Mouse (Mus musculus): ENCODE measurements around the gene P4ha2.
"Not testable (repeated sequence)": the region's sequence is repeated elsewhere in the genome, so short reads cannot be mapped to it uniquely, and the experiment has no call there.

P4ha2 gene

DNA sequence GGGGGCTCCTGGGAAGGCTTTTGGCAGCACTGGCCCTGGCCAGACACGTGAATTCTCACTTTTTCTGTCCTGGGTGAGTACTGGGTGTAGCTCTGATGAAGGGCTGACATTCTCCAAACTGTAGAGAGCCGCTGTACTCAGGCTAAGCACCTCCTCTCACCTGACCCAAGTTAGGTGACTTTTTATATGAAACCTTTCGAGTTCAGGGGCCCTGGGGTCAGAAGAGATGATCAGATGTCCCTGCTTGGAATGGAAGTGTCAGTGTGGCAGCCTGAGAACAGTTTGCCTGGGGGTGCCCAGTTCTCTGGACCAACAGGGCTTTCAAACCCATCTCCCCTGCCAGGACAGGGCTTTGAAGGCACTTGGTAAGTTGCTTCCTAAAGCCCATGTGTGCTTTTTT is 8.2 kb downstream of the P4ha2 start:
- DNase-seq: no peak

- DNase-seq: peak; percentile 44 to 68
Measured at GRCm38 (mm10) chr11:54108894-54109293, 9.0 kb downstream of the P4ha2 start.

DNA sequence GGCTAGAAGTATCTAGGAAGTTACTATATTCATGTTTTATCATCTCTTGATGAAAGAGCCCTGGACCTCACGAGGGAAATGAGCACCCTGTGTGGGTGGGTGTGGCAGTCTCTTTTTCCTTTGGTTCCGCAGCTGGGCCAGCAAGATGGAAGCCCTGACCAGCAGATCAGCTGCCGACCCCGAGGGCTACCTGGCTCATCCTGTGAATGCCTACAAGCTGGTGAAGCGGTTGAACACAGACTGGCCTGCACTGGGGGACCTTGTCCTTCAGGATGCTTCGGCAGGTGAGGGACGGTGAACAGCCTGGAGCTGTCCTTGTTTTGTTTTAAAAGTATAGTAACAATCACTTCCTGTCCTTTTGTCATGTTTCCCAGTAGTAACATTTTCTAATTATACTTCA is 11.4 kb downstream of the P4ha2 start:
- DNase-seq: no peak

DNA sequence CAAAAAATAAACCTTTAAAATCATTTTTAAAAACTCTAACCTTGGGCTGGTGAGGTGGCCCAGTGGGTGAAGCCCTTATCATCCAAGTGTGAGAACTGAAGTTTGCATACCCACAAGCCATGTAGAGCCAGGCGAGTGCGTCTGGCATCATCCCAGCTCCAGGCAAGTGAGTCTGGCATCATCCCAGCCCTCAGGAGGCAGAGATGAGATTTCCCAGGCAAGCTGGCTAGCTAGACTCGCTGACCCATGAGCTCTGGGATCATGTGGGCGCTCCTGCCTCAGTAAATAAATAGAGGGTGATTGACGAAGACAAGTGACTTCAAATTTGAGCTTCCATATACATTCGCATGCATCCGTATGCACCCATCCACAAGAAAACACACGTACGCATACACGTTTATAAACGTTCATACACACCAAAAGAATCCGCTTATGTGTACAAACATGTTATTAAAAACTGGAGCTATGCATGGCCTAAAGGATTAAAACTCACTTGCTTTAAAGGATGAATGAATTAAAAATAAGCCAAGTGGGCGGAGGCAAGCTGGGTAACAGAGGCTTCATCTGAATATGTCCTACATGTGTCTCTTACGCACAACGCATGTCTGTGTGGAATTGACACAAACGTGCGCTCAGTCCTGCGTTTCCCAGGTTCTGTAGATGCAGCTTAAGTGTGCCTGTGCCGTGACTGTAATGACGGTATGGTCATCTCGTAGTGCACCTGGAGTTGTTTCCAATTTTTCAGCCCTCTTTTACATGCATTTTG is 12.3 kb downstream of the P4ha2 start:
- DNase-seq: peak; percentile 77 to 84

- peak; percentile 97 to 98 for DNase-seq
Measured at GRCm38 (mm10) chr11:54112920-54113319, 13.0 kb downstream of the P4ha2 start.

GRCm38 (mm10) chr11:54113352-54113751 is 13.5 kb downstream of the P4ha2 start:
- no peak for DNase-seq

DNA sequence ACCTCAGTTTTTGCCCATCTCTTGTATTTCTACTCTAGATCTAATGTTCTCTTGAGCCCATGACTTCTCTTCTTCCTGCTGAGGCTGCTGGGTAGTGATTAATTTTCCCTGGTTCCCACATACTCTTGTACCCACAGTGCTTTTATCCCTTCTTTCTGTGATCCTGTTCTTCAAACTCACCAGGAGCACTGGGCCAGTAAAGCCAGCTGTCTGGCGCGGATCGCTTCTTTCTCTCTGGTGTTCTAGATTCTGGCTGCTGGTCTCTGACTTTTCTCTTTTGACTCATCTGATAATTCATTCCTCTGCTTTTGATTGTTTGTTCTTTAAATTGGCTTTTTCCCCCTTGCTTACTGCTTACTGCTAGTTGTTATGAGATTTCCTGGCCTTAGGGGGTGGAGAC is 14.9 kb downstream of the P4ha2 start:
- DNase-seq: no peak

- no peak for DNase-seq
Measured at GRCm38 (mm10) chr11:54115301-54115700, 15.4 kb downstream of the P4ha2 start.

DNA sequence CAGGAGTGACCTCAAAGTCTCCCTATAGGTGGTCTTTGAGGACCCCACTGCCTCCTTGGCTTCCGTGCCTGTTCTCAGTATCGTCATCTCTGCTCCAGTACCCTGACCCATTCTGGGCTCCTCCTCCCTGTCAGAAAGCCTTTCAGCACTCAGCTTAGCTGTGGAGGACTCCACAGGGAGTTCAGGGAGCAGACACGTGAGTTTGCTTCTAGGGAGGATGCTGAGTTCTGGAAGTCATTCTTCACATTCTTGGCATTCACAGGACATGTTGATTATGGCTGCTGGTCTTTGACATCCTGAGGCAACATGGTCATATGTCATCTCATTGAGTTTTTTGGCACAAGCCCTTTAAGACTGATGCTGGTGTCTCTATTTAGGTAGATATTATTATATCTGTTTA is 16.0 kb downstream of the P4ha2 start:
- no peak for DNase-seq

GRCm38 (mm10) chr11:54116406-54116805 is 16.5 kb downstream of the P4ha2 start:
- DNase-seq: no peak

GRCm38 (mm10) chr11:54117096-54117495 is 17.2 kb downstream of the P4ha2 start:
- no peak for DNase-seq

- no peak for DNase-seq
Measured at GRCm38 (mm10) chr11:54119126-54119525, 19.2 kb downstream of the P4ha2 start.

GRCm38 (mm10) chr11:54119740-54120360 is 20.0 kb downstream of the P4ha2 start:
- no peak for DNase-seq

DNA sequence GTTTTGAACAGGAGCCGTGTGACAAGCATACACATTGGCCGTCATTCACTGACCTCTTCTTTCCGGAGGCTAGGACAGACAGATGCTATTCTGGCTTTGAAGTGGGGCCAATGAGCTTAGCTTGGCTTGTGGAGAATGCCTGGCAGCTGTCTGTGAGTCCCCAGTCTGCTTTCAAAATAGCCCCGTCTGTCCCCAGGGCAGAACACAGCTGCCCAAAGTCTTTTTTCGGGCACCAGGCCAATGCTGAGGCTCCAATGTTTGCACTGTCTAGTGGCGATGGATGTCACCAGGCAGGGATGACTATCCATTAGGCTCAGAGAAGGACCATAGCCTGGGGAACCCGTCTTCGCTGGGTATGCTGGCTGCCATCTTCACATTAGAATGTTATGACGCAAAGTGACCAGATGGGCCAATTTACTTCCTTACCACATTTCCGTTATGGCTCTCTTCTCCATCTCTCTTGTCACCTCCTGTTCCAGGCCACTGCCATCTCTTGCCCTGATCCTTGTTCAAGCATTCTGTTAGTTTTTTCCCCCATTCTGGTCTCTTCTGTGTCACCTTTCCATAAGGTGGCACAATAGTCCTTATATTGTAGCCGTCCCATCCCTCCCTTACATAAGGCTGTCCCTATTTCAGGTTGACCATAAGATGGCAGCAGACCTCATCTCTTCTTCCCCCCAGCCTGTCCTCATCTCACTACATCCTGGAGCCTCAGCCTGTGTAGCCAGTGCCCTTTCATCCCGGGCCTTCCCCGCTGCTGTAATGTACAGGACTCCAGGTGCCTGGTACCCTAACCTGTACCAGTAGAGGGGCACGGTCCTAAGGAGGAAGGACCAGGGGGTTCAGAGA is 22.7 kb downstream of the P4ha2 start:
- DNase-seq: peak; percentile 44 to 63

DNA sequence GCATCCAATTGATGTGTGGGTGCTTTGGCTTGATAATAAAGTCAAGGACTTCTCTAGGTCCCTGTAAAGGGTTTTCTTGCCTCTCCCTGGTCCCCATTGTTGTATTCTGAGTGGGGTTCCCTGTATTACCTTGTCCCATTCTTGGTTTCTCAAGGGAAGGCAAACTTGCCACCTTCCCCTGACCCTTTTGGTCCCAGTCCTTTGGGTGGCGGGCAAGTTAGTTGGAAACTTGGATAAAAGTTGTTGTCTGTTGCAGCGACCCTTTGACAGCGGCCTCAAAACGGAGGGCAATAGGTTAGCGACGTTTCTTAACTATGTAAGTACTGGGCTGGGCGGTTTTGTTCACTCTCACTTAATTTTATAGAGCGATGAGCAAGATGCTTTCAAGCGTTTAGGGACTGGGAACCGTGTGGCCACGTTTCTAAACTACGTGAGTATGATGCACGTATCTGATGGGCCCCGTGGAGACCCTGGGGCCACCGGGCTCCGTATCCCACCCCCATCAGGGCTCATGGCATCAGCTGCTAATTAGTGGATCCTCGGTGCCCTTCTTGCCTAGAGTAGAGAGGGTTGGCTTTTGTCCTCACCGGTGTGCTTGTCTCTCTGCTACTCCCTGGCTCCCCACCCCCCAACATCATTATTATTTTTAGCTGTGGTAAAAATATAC is 26.2 kb downstream of the P4ha2 start:
- no peak for DNase-seq

- DNase-seq: no peak
Measured at GRCm38 (mm10) chr11:54126654-54127374, 26.9 kb downstream of the P4ha2 start.

- DNase-seq: no peak
Measured at GRCm38 (mm10) chr11:54127397-54127796, 27.5 kb downstream of the P4ha2 start.

DNA sequence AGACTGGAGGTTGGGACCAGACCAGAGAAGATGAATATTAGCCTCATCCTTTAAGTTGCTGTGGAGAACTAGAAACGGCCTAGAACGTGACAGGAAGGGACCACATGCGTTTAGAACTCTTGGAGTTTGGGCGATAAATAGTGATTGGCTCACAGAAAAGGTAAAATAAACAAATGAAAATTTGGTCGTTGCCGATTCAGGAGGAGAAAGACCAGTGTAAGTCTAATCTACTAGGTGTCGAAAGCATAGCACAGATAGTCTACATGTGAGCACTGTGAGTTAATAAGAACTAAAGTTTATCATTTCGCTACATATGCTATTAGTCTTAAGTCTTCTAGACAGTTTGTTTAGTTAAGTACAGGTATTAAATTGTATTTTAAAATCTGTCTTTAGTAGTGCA is 30.1 kb downstream of the P4ha2 start:
- DNase-seq: no peak

DNA sequence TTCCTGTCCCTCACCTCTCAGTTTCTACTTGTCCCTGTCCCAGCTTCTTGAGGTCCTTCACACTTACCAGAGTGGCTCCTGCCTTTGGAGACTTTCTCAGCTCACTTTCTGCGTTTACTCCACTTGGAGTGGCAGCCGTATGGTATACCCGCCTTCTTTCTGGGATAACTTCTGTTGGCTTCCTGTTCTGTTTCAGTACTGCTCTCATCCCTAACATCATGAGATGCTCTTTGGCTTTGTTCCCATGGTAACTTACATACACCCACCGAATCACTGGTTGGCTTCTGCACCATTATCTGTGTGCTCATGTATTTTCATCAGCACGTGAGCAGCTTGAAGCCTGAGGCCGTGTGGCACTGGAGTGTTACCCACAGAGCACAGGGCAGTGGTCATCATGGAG is 30.8 kb downstream of the P4ha2 start:
- no peak for DNase-seq

GRCm38 (mm10) chr11:54132290-54132689 is 32.4 kb downstream of the P4ha2 start:
- no peak for DNase-seq

DNA sequence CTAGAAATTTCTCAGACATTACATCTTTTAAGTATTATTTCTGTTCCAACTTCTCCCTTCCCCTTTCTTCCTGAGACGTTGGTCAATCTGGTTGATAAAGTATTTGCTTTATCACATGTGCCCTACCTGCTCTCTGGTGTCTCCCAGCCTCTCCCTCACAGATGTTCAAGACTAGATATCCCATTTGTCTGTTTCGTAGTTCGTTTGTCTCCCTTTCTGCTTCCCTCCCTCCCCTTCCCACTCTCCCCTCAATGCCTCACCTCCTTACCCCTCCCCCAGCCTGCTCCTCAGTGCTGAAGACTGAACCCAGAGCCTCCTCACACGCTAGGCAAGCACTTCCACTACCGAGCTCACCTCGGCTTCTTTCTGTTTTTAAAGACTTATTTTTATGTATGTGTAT is 35.0 kb downstream of the P4ha2 start:
- no peak for DNase-seq

GRCm38 (mm10) chr11:54140159-54140558 is 40.3 kb downstream of the P4ha2 start:
- not testable (repeated sequence) for DNase-seq
